Mouse (Mus musculus): ENCODE results near the gene Osbpl8. TPM values are rescaled to one million over a fixed set of nuclear protein-coding genes. Genes with fewer than 3 reads are reported as not detected.

Gene Osbpl8
- polyA plus RNA-seq, 1 experiment: 30.1 TPM

GRCm38 (mm10) chr10:111275822-111276221 lies 111.3 kb downstream of the Osbpl8 start:
- Histone ChIP-seq H3K4me1 (ENCODE audit: control insufficient read depth, insufficient read depth, low read length) (no peaks in the 10 kb centered on the region), H3K27ac (ENCODE audit: insufficient read depth, low read length) (no peak overlapping the region), H3K4me3 (ENCODE audit: insufficient read depth, low read length) (no peak overlapping the region)
- no peak for TF ChIP-seq POLR2A (IDR thresholded peaks at IDR 0.05; ENCODE audit: extremely low read depth, insufficient read depth, low read length)
- no peak for TF ChIP-seq CTCF (IDR thresholded peaks at IDR 0.05; ENCODE audit: extremely low read depth, insufficient read depth, low read length)

- H3K4me1 ChIP-seq (ENCODE audit: control insufficient read depth, insufficient read depth, low read length): peaks cover 3% of the 10 kb centered on the region; the same call in 1 of the 2 replicates
- no peak overlapping the region; the same call in 1 of the 2 replicates for H3K4me3 ChIP-seq (ENCODE audit: insufficient read depth, low read length)
- TF ChIP-seq POLR2A (IDR thresholded peaks at IDR 0.05; ENCODE audit: extremely low read depth, insufficient read depth, low read length): no peak
- TF ChIP-seq CTCF (IDR thresholded peaks at IDR 0.05; ENCODE audit: extremely low read depth, insufficient read depth, low read length): no peak
- no peak overlapping the region for H3K27ac ChIP-seq (ENCODE audit: insufficient read depth, low read length)
Measured at GRCm38 (mm10) chr10:111297631-111298030, 133.1 kb downstream of the Osbpl8 start.

GRCm38 (mm10) chr10:111298140-111299098 lies 133.9 kb downstream of the Osbpl8 start, which contains the start of gene Bbs10:
TSS of gene Bbs10 (plus strand) at chr10:111298679.
- H3K27ac ChIP-seq (ENCODE audit: insufficient read depth, low read length): peak within 1 kb of the TSS; percentile 90
- peaks cover 3% of the 10 kb centered on the region; the same call in 1 of the 2 replicates for H3K4me1 ChIP-seq (ENCODE audit: control insufficient read depth, insufficient read depth, low read length)
- peak; percentile 76 for TF ChIP-seq CTCF (IDR thresholded peaks at IDR 0.05; ENCODE audit: extremely low read depth, insufficient read depth, low read length)
- peak; percentile 81 for TF ChIP-seq POLR2A (IDR thresholded peaks at IDR 0.05; ENCODE audit: extremely low read depth, insufficient read depth, low read length)
- peak within 1 kb of the TSS; percentile 73 for H3K4me3 ChIP-seq (ENCODE audit: insufficient read depth, low read length)

GRCm38 (mm10) chr10:111299591-111299990 lies 135.0 kb downstream of the Osbpl8 start:
- TF ChIP-seq CTCF (IDR thresholded peaks at IDR 0.05; ENCODE audit: extremely low read depth, insufficient read depth, low read length) (peak; percentile 50; the same call in 1 of the 2 replicates), POLR2A (IDR thresholded peaks at IDR 0.05; ENCODE audit: extremely low read depth, insufficient read depth, low read length) (no peak)
- H3K4me3 ChIP-seq (ENCODE audit: insufficient read depth, low read length): no peak overlapping the region

GRCm38 (mm10) chr10:111301041-111301440 lies 136.5 kb downstream of the Osbpl8 start:
- TF ChIP-seq POLR2A (IDR thresholded peaks at IDR 0.05; ENCODE audit: extremely low read depth, insufficient read depth, low read length) (no peak), CTCF (IDR thresholded peaks at IDR 0.05; ENCODE audit: extremely low read depth, insufficient read depth, low read length) (no peak)

More at GRCm38 (mm10) chr10:111299591-111299990, 135.0 kb downstream of the Osbpl8 start:
- peaks cover 3% of the 10 kb centered on the region; the same call in 1 of the 2 replicates for H3K4me1 ChIP-seq (ENCODE audit: control insufficient read depth, insufficient read depth, low read length)
- no peak overlapping the region for H3K27ac ChIP-seq (ENCODE audit: insufficient read depth, low read length)

GRCm38 (mm10) chr10:111302486-111302885 lies 137.9 kb downstream of the Osbpl8 start:
- H3K4me1 ChIP-seq (ENCODE audit: control insufficient read depth, insufficient read depth, low read length): peaks cover 3% of the 10 kb centered on the region; the same call in 1 of the 2 replicates
- H3K4me3 ChIP-seq (ENCODE audit: insufficient read depth, low read length): no peak overlapping the region
- no peak overlapping the region for H3K27ac ChIP-seq (ENCODE audit: insufficient read depth, low read length)
- TF ChIP-seq POLR2A (IDR thresholded peaks at IDR 0.05; ENCODE audit: extremely low read depth, insufficient read depth, low read length) (no peak), CTCF (IDR thresholded peaks at IDR 0.05; ENCODE audit: extremely low read depth, insufficient read depth, low read length) (no peak)

More at GRCm38 (mm10) chr10:111301041-111301440, 136.5 kb downstream of the Osbpl8 start:
- no peak overlapping the region for H3K27ac ChIP-seq (ENCODE audit: insufficient read depth, low read length)
- H3K4me3 ChIP-seq (ENCODE audit: insufficient read depth, low read length): no peak overlapping the region
- H3K4me1 ChIP-seq (ENCODE audit: control insufficient read depth, insufficient read depth, low read length): peaks cover 3% of the 10 kb centered on the region; the same call in 1 of the 2 replicates

GRCm38 (mm10) chr10:111308850-111309501 lies 144.4 kb downstream of the Osbpl8 start:
- Histone ChIP-seq H3K27ac (ENCODE audit: insufficient read depth, low read length) (no peak overlapping the region; the same call in 1 of the 2 replicates), H3K4me3 (ENCODE audit: insufficient read depth, low read length) (no peak overlapping the region), H3K4me1 (ENCODE audit: control insufficient read depth, insufficient read depth, low read length) (no peaks in the 10 kb centered on the region)
- TF ChIP-seq CTCF (IDR thresholded peaks at IDR 0.05; ENCODE audit: extremely low read depth, insufficient read depth, low read length) (no peak), POLR2A (IDR thresholded peaks at IDR 0.05; ENCODE audit: extremely low read depth, insufficient read depth, low read length) (no peak)

GRCm38 (mm10) chr10:111313282-111313681 lies 148.7 kb downstream of the Osbpl8 start:
- Histone ChIP-seq H3K27ac (ENCODE audit: insufficient read depth, low read length) (no peak overlapping the region), H3K4me3 (ENCODE audit: insufficient read depth, low read length) (no peak overlapping the region), H3K4me1 (ENCODE audit: control insufficient read depth, insufficient read depth, low read length) (peaks cover 5% of the 10 kb centered on the region; the same call in 1 of the 2 replicates)
- no peak for TF ChIP-seq CTCF (IDR thresholded peaks at IDR 0.05; ENCODE audit: extremely low read depth, insufficient read depth, low read length)
- TF ChIP-seq POLR2A (IDR thresholded peaks at IDR 0.05; ENCODE audit: extremely low read depth, insufficient read depth, low read length): no peak

Data from cortical plate, adult 2 months (tissue).